In genomic region chr2:35609317-35609716, GRCm38 (mm10) we compare ENCODE assay signal across 9 mouse cellular contexts. TPM values are rescaled to one million over a fixed set of nuclear protein-coding genes. Genes with fewer than 3 reads are reported as not detected.
DNase-seq lines count a peak whose midpoint lies in the region; ATAC-seq and TF ChIP-seq lines count a peak whose summit lies in the region.
"Had no signal": no experiment of that assay in that cellular context is flagged by ENCODE, and none has a peak within 500 bp of the region (broad histone marks: within the 10 kb centered on the region; RNA-seq: fewer than 3 reads in every experiment).

No protein-coding gene starts in this region.

- ATAC-seq in intestine, embryonic 15.5 days, result peak; percentile 47
- ATAC-seq in kidney, embryonic 14.5 days (ENCODE audit: low FRiP score, low TSS enrichment), result no peak

- WGBS in intestine, embryonic 15.5 days, result 47% methylated on average over 9 of the region's 9 CpGs
- WGBS in kidney, embryonic 14.5 days, result 60% methylated on average over 9 of the region's 9 CpGs

- H3K36me3 ChIP-seq in intestine, embryonic 15.5 days, result no peaks in the 10 kb centered on the region
- H3K36me3 ChIP-seq in kidney, embryonic 14.5 days (ENCODE audit: control insufficient read depth, insufficient read depth, low read length), result no peaks in the 10 kb centered on the region
- H3K36me3 ChIP-seq: limb, embryonic 13.5 days had no signal

- TF ChIP-seq CTCF in brain, embryonic 14.5 days (IDR thresholded peaks at IDR 0.05; ENCODE audit: borderline replicate concordance, extremely low read depth, insufficient read depth, insufficient read length), result peak; percentile 41; the same call in 1 of the 2 replicates
- peak; percentile 51; the same call in 1 of the 2 replicates for TF ChIP-seq CTCF in embryonic fibroblast, embryonic 13.5 days (IDR thresholded peaks at IDR 0.05; ENCODE audit: borderline replicate concordance, insufficient read depth, low read length)

- no peak overlapping the region for H3K4me3 ChIP-seq in embryonic fibroblast, embryonic 13.5 days (ENCODE audit: insufficient read depth, low read length)
- no peak overlapping the region for H3K4me3 ChIP-seq in intestine, embryonic 15.5 days (replicated peaks)
- H3K4me3 ChIP-seq in kidney, embryonic 14.5 days (ENCODE audit: low read length), result no peak overlapping the region
- H3K4me3 ChIP-seq: limb, embryonic 13.5 days had no signal

- H3K27ac ChIP-seq in embryonic fibroblast, embryonic 13.5 days (ENCODE audit: insufficient read depth, low read length), result no peak overlapping the region
- H3K27ac ChIP-seq in intestine, embryonic 15.5 days, result no peak overlapping the region
- no peak overlapping the region for H3K27ac ChIP-seq in kidney, embryonic 14.5 days (ENCODE audit: low read depth, low read length)
- H3K27ac ChIP-seq: limb, embryonic 13.5 days had no signal

- DNase-seq in left cerebral cortex, adult 11 months (ENCODE audit: low spot score), result peak; percentile 61
- DNase-seq in left cerebral cortex, postnatal 4 days, result no peak
- no peak for DNase-seq in brain, embryonic 14.5 days (ENCODE audit: low read depth)
- peak; percentile 77 for DNase-seq in skeletal muscle tissue, adult 2 months (ENCODE audit: low read depth, low spot score)
- DNase-seq in thymus, postnatal 36 days, result no peak

- H3K27me3 ChIP-seq in intestine, embryonic 15.5 days (replicated peaks), result no peaks in the 10 kb centered on the region
- no peaks in the 10 kb centered on the region for H3K27me3 ChIP-seq in kidney, embryonic 14.5 days (ENCODE audit: control insufficient read depth, insufficient read depth, low read length)
- H3K27me3 ChIP-seq: limb, embryonic 13.5 days had no signal

- H3K9me3 ChIP-seq in intestine, embryonic 15.5 days, result no peaks in the 10 kb centered on the region
- no peaks in the 10 kb centered on the region for H3K9me3 ChIP-seq in kidney, embryonic 14.5 days (ENCODE audit: control insufficient read depth, low read length)
- H3K9me3 ChIP-seq: limb, embryonic 13.5 days had no signal

- H3K4me1 ChIP-seq in embryonic fibroblast, embryonic 13.5 days (ENCODE audit: control insufficient read depth, insufficient read depth, low read length), result no peaks in the 10 kb centered on the region
- H3K4me1 ChIP-seq in intestine, embryonic 15.5 days (replicated peaks), result peaks cover 61% of the 10 kb centered on the region
- peaks cover 53% of the 10 kb centered on the region for H3K4me1 ChIP-seq in kidney, embryonic 14.5 days (ENCODE audit: control insufficient read depth, insufficient read depth, low read length)

- TF ChIP-seq POLR2A in brain, embryonic 14.5 days (IDR thresholded peaks at IDR 0.05; ENCODE audit: borderline replicate concordance, extremely low read depth, insufficient read depth, insufficient read length, poor library complexity, severe bottlenecking), result no peak
- no peak for TF ChIP-seq POLR2A in embryonic fibroblast, embryonic 13.5 days (IDR thresholded peaks at IDR 0.05; ENCODE audit: low read depth, low read length)

- no peak overlapping the region for H3K4me2 ChIP-seq in intestine, embryonic 15.5 days (replicated peaks)
- H3K4me2 ChIP-seq in kidney, embryonic 14.5 days (replicated peaks; ENCODE audit: low read depth, low read length), result no peak overlapping the region

- intact Hi-C loops in left cerebral cortex, postnatal 4 days (cut with DNase I), result no loop called here

- H3K9ac ChIP-seq in intestine, embryonic 15.5 days, result no peak overlapping the region
- H3K9ac ChIP-seq in kidney, embryonic 14.5 days (ENCODE audit: low read depth, low read length), result no peak overlapping the region

RNA-seq across cellular contexts. Expression of gene Dab2ip, which starts 51.3 kb away (rescaled TPM):
- 100 to 1,000 TPM; 125 to 135 TPM for total RNA-seq in left cerebral cortex, postnatal 4 days (2021)
- 118 and 126 TPM in 2 replicates for polyA plus RNA-seq in brain, embryonic 14.5 days (2012; rRNA removed)
- 29.7 and 38.7 TPM in 2 replicates for polyA plus RNA-seq in embryonic fibroblast, embryonic 13.5 days (2011; ENCODE audit: insufficient read length, low read depth, missing spikeins)
- polyA plus RNA-seq in intestine, embryonic 15.5 days (2015; fragmentation: Nextera tagmentation; extraction: Ambion mirVana), result 52.7 and 54.9 TPM in 2 replicates
- polyA plus RNA-seq in kidney, embryonic 14.5 days (2014; fragmentation: Nextera tagmentation; extraction: Ambion mirVana), result 36.0 and 42.4 TPM in 2 replicates

Comparison
In these comparisons a context has a peak if more than half of its experiments do, and no peak if none do; other contexts are left out.
1. DNase-seq: peak in left cerebral cortex, adult 11 months (single experiment) and skeletal muscle tissue, adult 2 months (single experiment); none in left cerebral cortex, postnatal 4 days (single experiment), brain, embryonic 14.5 days (single experiment) and thymus, postnatal 36 days (0 of 2).